Comparison of ENCODE assay signal across 10 mouse cellular contexts in genomic region chr14:19175288-19175687, GRCm38 (mm10).
DNase-seq lines count a peak whose midpoint lies in the region; ATAC-seq and TF ChIP-seq lines count a peak whose summit lies in the region.
"Had no signal": no experiment of that assay in that cellular context is flagged by ENCODE, and none has a peak within 500 bp of the region (broad histone marks: within the 10 kb centered on the region; RNA-seq: fewer than 3 reads in every experiment).

No protein-coding gene starts in this region.

- no peak overlapping the region for H3K27ac ChIP-seq in forebrain, embryonic 14.5 days (ENCODE audit: low read depth, low read length)
- H3K27ac ChIP-seq in forebrain, embryonic 15.5 days (replicated peaks) = no peak overlapping the region
- no peak overlapping the region for H3K27ac ChIP-seq in midbrain, postnatal 0 days (ENCODE audit: low read depth, low read length)
- H3K27ac ChIP-seq in midbrain, embryonic 13.5 days = no peak overlapping the region
- H3K27ac ChIP-seq in neural tube, embryonic 11.5 days (ENCODE audit: low read depth, low read length) = no peak overlapping the region
- H3K27ac ChIP-seq: heart, embryonic 13.5 days; liver, embryonic 13.5 days had no signal

- WGBS in forebrain, embryonic 14.5 days = 15% methylated on average over 2 of the region's 2 CpGs
- 18% methylated on average over 2 of the region's 2 CpGs for WGBS in forebrain, embryonic 15.5 days
- WGBS in midbrain, postnatal 0 days = 12% methylated on average over 2 of the region's 2 CpGs
- 15% methylated on average over 2 of the region's 2 CpGs for WGBS in midbrain, embryonic 13.5 days
- 13% methylated on average over 2 of the region's 2 CpGs for WGBS in neural tube, embryonic 11.5 days

- ATAC-seq in forebrain, embryonic 14.5 days = no peak
- no peak for ATAC-seq in forebrain, embryonic 15.5 days (replicated peaks)
- ATAC-seq in midbrain, postnatal 0 days (ENCODE audit: low FRiP score) = no peak
- no peak for ATAC-seq in midbrain, embryonic 13.5 days
- ATAC-seq in neural tube, embryonic 11.5 days (ENCODE audit: insufficient read depth, low FRiP score, low TSS enrichment) = peak; percentile 53; the same call in 1 of the 2 replicates

- no peaks in the 10 kb centered on the region for H3K9me3 ChIP-seq in forebrain, embryonic 14.5 days (replicated peaks; ENCODE audit: control insufficient read depth, low read length)
- no peaks in the 10 kb centered on the region for H3K9me3 ChIP-seq in forebrain, embryonic 15.5 days
- H3K9me3 ChIP-seq in midbrain, postnatal 0 days (ENCODE audit: low read length) = no peaks in the 10 kb centered on the region
- no peaks in the 10 kb centered on the region for H3K9me3 ChIP-seq in midbrain, embryonic 13.5 days
- H3K9me3 ChIP-seq in neural tube, embryonic 11.5 days (ENCODE audit: control insufficient read depth, low read length) = no peaks in the 10 kb centered on the region
- H3K9me3 ChIP-seq: heart, embryonic 13.5 days; liver, embryonic 13.5 days had no signal

- no peaks in the 10 kb centered on the region for H3K4me1 ChIP-seq in forebrain, embryonic 14.5 days (ENCODE audit: control insufficient read depth, insufficient read depth, low read length)
- H3K4me1 ChIP-seq in forebrain, embryonic 15.5 days = no peaks in the 10 kb centered on the region
- no peaks in the 10 kb centered on the region for H3K4me1 ChIP-seq in midbrain, postnatal 0 days (ENCODE audit: insufficient read depth, low read length)
- H3K4me1 ChIP-seq in midbrain, embryonic 13.5 days (replicated peaks) = no peaks in the 10 kb centered on the region
- no peaks in the 10 kb centered on the region for H3K4me1 ChIP-seq in neural tube, embryonic 11.5 days (ENCODE audit: control insufficient read depth, insufficient read depth, low read length)
- H3K4me1 ChIP-seq: heart, embryonic 13.5 days; liver, embryonic 13.5 days had no signal

- H3K4me2 ChIP-seq in forebrain, embryonic 14.5 days (ENCODE audit: low read length) = no peak overlapping the region
- H3K4me2 ChIP-seq in forebrain, embryonic 15.5 days (replicated peaks) = no peak overlapping the region
- no peak overlapping the region for H3K4me2 ChIP-seq in midbrain, postnatal 0 days (ENCODE audit: low read depth, low read length, poor library complexity, severe bottlenecking)
- no peak overlapping the region for H3K4me2 ChIP-seq in midbrain, embryonic 13.5 days (replicated peaks)
- H3K4me2 ChIP-seq in neural tube, embryonic 11.5 days (ENCODE audit: low read depth) = no peak overlapping the region
- H3K4me2 ChIP-seq: heart, embryonic 13.5 days; liver, embryonic 13.5 days had no signal

- H3K4me3 ChIP-seq in forebrain, embryonic 14.5 days (ENCODE audit: low read depth, low read length) = no peak overlapping the region
- no peak overlapping the region for H3K4me3 ChIP-seq in forebrain, embryonic 15.5 days
- H3K4me3 ChIP-seq in midbrain, postnatal 0 days (ENCODE audit: low read depth, low read length) = no peak overlapping the region
- no peak overlapping the region for H3K4me3 ChIP-seq in midbrain, embryonic 13.5 days (replicated peaks)
- H3K4me3 ChIP-seq in neural tube, embryonic 11.5 days (ENCODE audit: low read depth, low read length) = no peak overlapping the region
- H3K4me3 ChIP-seq: heart, embryonic 13.5 days; liver, embryonic 13.5 days had no signal

- H3K27me3 ChIP-seq in forebrain, embryonic 14.5 days (replicated peaks; ENCODE audit: control insufficient read depth, insufficient read depth, low read length) = no peaks in the 10 kb centered on the region
- H3K27me3 ChIP-seq in forebrain, embryonic 15.5 days = no peaks in the 10 kb centered on the region
- no peaks in the 10 kb centered on the region for H3K27me3 ChIP-seq in midbrain, postnatal 0 days (ENCODE audit: insufficient read depth, low read length)
- H3K27me3 ChIP-seq in midbrain, embryonic 13.5 days = no peaks in the 10 kb centered on the region
- no peaks in the 10 kb centered on the region for H3K27me3 ChIP-seq in neural tube, embryonic 11.5 days (ENCODE audit: control insufficient read depth, insufficient read depth, low read length)
- H3K27me3 ChIP-seq: heart, embryonic 13.5 days; liver, embryonic 13.5 days had no signal

- no peaks in the 10 kb centered on the region for H3K36me3 ChIP-seq in forebrain, embryonic 14.5 days (ENCODE audit: control insufficient read depth, insufficient read depth, low read length)
- H3K36me3 ChIP-seq in forebrain, embryonic 15.5 days = no peaks in the 10 kb centered on the region
- H3K36me3 ChIP-seq in midbrain, postnatal 0 days (ENCODE audit: insufficient read depth, low read length) = no peaks in the 10 kb centered on the region
- no peaks in the 10 kb centered on the region for H3K36me3 ChIP-seq in midbrain, embryonic 13.5 days
- H3K36me3 ChIP-seq in neural tube, embryonic 11.5 days (ENCODE audit: control insufficient read depth, insufficient read depth, low read length) = no peaks in the 10 kb centered on the region
- H3K36me3 ChIP-seq: heart, embryonic 13.5 days; liver, embryonic 13.5 days had no signal

- TF ChIP-seq CTCF in midbrain, postnatal 0 days (IDR thresholded peaks at IDR 0.05) = peak; percentile 54

- DNase-seq in forebrain, embryonic 14.5 days (ENCODE audit: low spot score) = peak; percentile 1
- DNase-seq in midbrain, postnatal 0 days (ENCODE audit: low spot score) = peak; percentile 6
- DNase-seq in embryo, embryonic 11.5 days (ENCODE audit: low read depth, low spot score) = peak; percentile 5
- DNase-seq in neural tube, embryonic 11.5 days (ENCODE audit: low spot score) = peak; percentile 14
- DNase-seq in left cerebral cortex, adult 8-10 months (ENCODE audit: low spot score in 2 of 2) = no peak
- DNase-seq in urinary bladder, postnatal 4 days (ENCODE audit: low spot score in 2 of 2) = no peak
- DNase-seq: liver, embryonic 13.5 days had no signal

- no peak overlapping the region for H3K9ac ChIP-seq in forebrain, embryonic 14.5 days (ENCODE audit: low read length)
- no peak overlapping the region for H3K9ac ChIP-seq in forebrain, embryonic 15.5 days (replicated peaks)
- H3K9ac ChIP-seq in midbrain, postnatal 0 days (replicated peaks; ENCODE audit: low read length, poor library complexity, severe bottlenecking) = no peak overlapping the region
- H3K9ac ChIP-seq in midbrain, embryonic 13.5 days (replicated peaks) = no peak overlapping the region
- H3K9ac ChIP-seq in neural tube, embryonic 11.5 days (ENCODE audit: low read length) = no peak overlapping the region
- H3K9ac ChIP-seq: heart, embryonic 13.5 days; liver, embryonic 13.5 days had no signal

Comparison
In these comparisons a context has a peak if more than half of its experiments do, and no peak if none do; other contexts are left out.
1. DNase-seq: peak in forebrain, embryonic 14.5 days (single experiment), midbrain, postnatal 0 days (single experiment), embryo, embryonic 11.5 days (single experiment) and neural tube, embryonic 11.5 days (single experiment); none in left cerebral cortex, adult 8-10 months (0 of 2) and urinary bladder, postnatal 4 days (0 of 2).